Mouse (Mus musculus): ENCODE data around the gene Il22ra2.
"Not testable (repeated sequence)": the region's sequence is repeated elsewhere in the genome, so short reads cannot be mapped to it uniquely, and the experiment has no call there.

DNA sequence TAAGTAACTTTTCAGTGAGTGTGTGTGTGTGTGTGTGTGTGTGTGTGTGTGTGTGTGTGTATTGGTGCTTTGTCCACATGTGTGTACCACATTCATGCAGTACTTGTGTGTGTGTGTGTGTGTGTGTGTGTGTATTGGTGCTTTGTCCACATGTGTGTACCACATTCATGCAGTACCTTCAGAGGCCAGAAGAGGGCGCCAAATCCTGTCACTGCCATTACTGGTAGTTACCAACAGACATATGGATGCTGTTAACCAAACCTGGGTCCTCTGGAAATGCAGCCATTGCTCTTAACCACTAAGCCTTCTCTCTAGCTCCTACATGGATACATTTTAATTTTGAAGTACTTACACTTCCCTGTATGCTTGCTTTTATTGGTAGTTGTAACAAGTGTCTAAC lies 20.3 kb upstream of the Il22ra2 start:
- peak; percentile 72 for TF ChIP-seq CTCF (IDR thresholded peaks at IDR 0.05; ENCODE audit: low read depth)
- not testable (repeated sequence) for TF ChIP-seq EP300 (optimal IDR thresholded peaks at IDR 0.05)

Data from stomach, postnatal 0 days (tissue).